Mouse (Mus musculus): ENCODE measurements around the gene Gpx3. TPM values are rescaled to one million over a fixed set of nuclear protein-coding genes. Genes with fewer than 3 reads are reported as not detected.
"Not testable (repeated sequence)": the region's sequence is repeated elsewhere in the genome, so short reads cannot be mapped to it uniquely, and the experiment has no call there.

Gpx3 gene
- polyA plus RNA-seq, 1 experiment from 2014 or later: 68.6 TPM

- peaks cover 23% of the 10 kb centered on the region for H3K36me3 ChIP-seq
- H3K4me3 ChIP-seq: no peak overlapping the region
- no peak overlapping the region for H3K9ac ChIP-seq
- no peak overlapping the region for H3K4me2 ChIP-seq (replicated peaks)
- H3K9me3 ChIP-seq (replicated peaks): no peaks in the 10 kb centered on the region
- no peak for ATAC-seq (ENCODE audit: low FRiP score)
- WGBS: 29% methylated on average over 12 of the region's 12 CpGs
- H3K27me3 ChIP-seq: no peaks in the 10 kb centered on the region
- H3K27ac ChIP-seq: no peak overlapping the region
- peaks cover 8% of the 10 kb centered on the region for H3K4me1 ChIP-seq
Observed at GRCm38 (mm10) chr11:54936035-54936770, 34.0 kb downstream of the Gpx3 start.

- Histone ChIP-seq H3K4me2 (replicated peaks) (no peak overlapping the region), H3K27me3 (no peaks in the 10 kb centered on the region), H3K4me3 (no peak overlapping the region), H3K9ac (no peak overlapping the region), H3K9me3 (replicated peaks) (no peaks in the 10 kb centered on the region), H3K27ac (no peak overlapping the region), H3K36me3 (peaks cover 23% of the 10 kb centered on the region), H3K4me1 (peaks cover 8% of the 10 kb centered on the region)
- no peak for ATAC-seq (ENCODE audit: low FRiP score)
- 91% methylated on average over 2 of the region's 3 CpGs for WGBS
Observed at GRCm38 (mm10) chr11:54936771-54937140, 34.5 kb downstream of the Gpx3 start.

- H3K9me3 ChIP-seq (replicated peaks): no peaks in the 10 kb centered on the region
- H3K36me3 ChIP-seq: peaks cover 9% of the 10 kb centered on the region
- peaks cover 8% of the 10 kb centered on the region for H3K4me1 ChIP-seq
- H3K27me3 ChIP-seq: no peaks in the 10 kb centered on the region
- no peak overlapping the region for H3K4me3 ChIP-seq
- no peak overlapping the region for H3K4me2 ChIP-seq (replicated peaks)
- no peak for ATAC-seq (ENCODE audit: low FRiP score)
- H3K27ac ChIP-seq: no peak overlapping the region
- 89% methylated on average over 8 of the region's 8 CpGs for WGBS
- H3K9ac ChIP-seq: 0 out of 2 replicates have a peak overlapping the region, but pooled peaks have one; percentile 8
Observed at GRCm38 (mm10) chr11:54939501-54939900, 37.2 kb downstream of the Gpx3 start.

- Histone ChIP-seq H3K4me3 (no peak overlapping the region), H3K9me3 (replicated peaks) (no peaks in the 10 kb centered on the region), H3K36me3 (peaks cover 9% of the 10 kb centered on the region), H3K27me3 (no peaks in the 10 kb centered on the region), H3K27ac (no peak overlapping the region), H3K4me2 (replicated peaks) (no peak overlapping the region), H3K9ac (0 out of 2 replicates have a peak overlapping the region, but pooled peaks have one; percentile 8), H3K4me1 (peaks cover 8% of the 10 kb centered on the region)
- no peak for ATAC-seq (ENCODE audit: low FRiP score)
- 75% methylated on average over 7 of the region's 7 CpGs for WGBS
Observed at GRCm38 (mm10) chr11:54940056-54940455, 37.8 kb downstream of the Gpx3 start.

- no peak for ATAC-seq (ENCODE audit: low FRiP score)
- H3K27ac ChIP-seq: no peak overlapping the region
- no peak overlapping the region for H3K9ac ChIP-seq
- H3K9me3 ChIP-seq (replicated peaks): no peaks in the 10 kb centered on the region
- no peak overlapping the region for H3K4me2 ChIP-seq (replicated peaks)
- H3K4me3 ChIP-seq: no peak overlapping the region
- no peaks in the 10 kb centered on the region for H3K4me1 ChIP-seq
- WGBS: 86% methylated on average over 3 of the region's 3 CpGs
- no peaks in the 10 kb centered on the region for H3K27me3 ChIP-seq
- H3K36me3 ChIP-seq: no peaks in the 10 kb centered on the region
Observed at GRCm38 (mm10) chr11:54944702-54945101, 42.4 kb downstream of the Gpx3 start.

- H3K27me3 ChIP-seq: no peaks in the 10 kb centered on the region
- H3K27ac ChIP-seq: no peak overlapping the region
- no peak overlapping the region for H3K4me3 ChIP-seq
- no peaks in the 10 kb centered on the region for H3K9me3 ChIP-seq (replicated peaks)
- whole genome bisulfite sequencing: 89% methylated on average over 1 of the region's 1 CpGs
- no peak overlapping the region for H3K9ac ChIP-seq
- peaks cover 18% of the 10 kb centered on the region for H3K4me1 ChIP-seq
- no peaks in the 10 kb centered on the region for H3K36me3 ChIP-seq
- no peak overlapping the region for H3K4me2 ChIP-seq (replicated peaks)
- no peak for ATAC-seq (ENCODE audit: low FRiP score)
Observed at GRCm38 (mm10) chr11:54949717-54950116, 47.5 kb downstream of the Gpx3 start.

- no peak overlapping the region for H3K4me2 ChIP-seq (replicated peaks)
- WGBS: 84% methylated on average over 6 of the region's 6 CpGs
Observed at GRCm38 (mm10) chr11:54950684-54951083, 48.4 kb downstream of the Gpx3 start.

GRCm38 (mm10) chr11:54952651-54953050, 50.4 kb downstream of the Gpx3 start:
- Histone ChIP-seq H3K4me1 (peaks cover 20% of the 10 kb centered on the region), H3K9ac (no peak overlapping the region), H3K27me3 (no peaks in the 10 kb centered on the region), H3K4me2 (replicated peaks) (no peak overlapping the region), H3K36me3 (no peaks in the 10 kb centered on the region), H3K9me3 (replicated peaks) (no peaks in the 10 kb centered on the region), H3K4me3 (no peak overlapping the region), H3K27ac (no peak overlapping the region)
- ATAC-seq (ENCODE audit: low FRiP score): no peak
- WGBS: 81% methylated on average over 6 of the region's 6 CpGs

More at GRCm38 (mm10) chr11:54950684-54951083, 48.4 kb downstream of the Gpx3 start:
- Histone ChIP-seq H3K27me3 (no peaks in the 10 kb centered on the region), H3K27ac (no peak overlapping the region), H3K4me3 (no peak overlapping the region), H3K36me3 (no peaks in the 10 kb centered on the region), H3K4me1 (peaks cover 20% of the 10 kb centered on the region), H3K9me3 (replicated peaks) (no peaks in the 10 kb centered on the region), H3K9ac (no peak overlapping the region)
- no peak for ATAC-seq (ENCODE audit: low FRiP score)

GRCm38 (mm10) chr11:54953993-54954446, 51.8 kb downstream of the Gpx3 start:
- Histone ChIP-seq H3K4me2 (replicated peaks) (0 out of 2 replicates have a peak overlapping the region, but pooled peaks have one; percentile 2), H3K4me3 (no peak overlapping the region)

GRCm38 (mm10) chr11:54954716-54955115, 52.5 kb downstream of the Gpx3 start:
- Histone ChIP-seq H3K27me3 (no peaks in the 10 kb centered on the region), H3K4me3 (no peak overlapping the region), H3K36me3 (no peaks in the 10 kb centered on the region), H3K4me2 (replicated peaks) (0 out of 2 replicates have a peak overlapping the region, but pooled peaks have one; percentile 2), H3K9me3 (replicated peaks) (no peaks in the 10 kb centered on the region), H3K4me1 (peaks cover 20% of the 10 kb centered on the region), H3K9ac (no peak overlapping the region), H3K27ac (no peak overlapping the region)
- WGBS: 84% methylated on average over 8 of the region's 8 CpGs
- ATAC-seq (ENCODE audit: low FRiP score): no peak

More at GRCm38 (mm10) chr11:54953993-54954446, 51.8 kb downstream of the Gpx3 start:
- Histone ChIP-seq H3K27me3 (no peaks in the 10 kb centered on the region), H3K36me3 (no peaks in the 10 kb centered on the region), H3K27ac (no peak overlapping the region), H3K9ac (peak overlapping the region; percentile 39), H3K4me1 (peaks cover 20% of the 10 kb centered on the region), H3K9me3 (replicated peaks) (no peaks in the 10 kb centered on the region)
- ATAC-seq (ENCODE audit: low FRiP score): no peak
- WGBS: 28% methylated on average over 9 of the region's 9 CpGs

GRCm38 (mm10) chr11:54955400-54955734, 53.1 kb downstream of the Gpx3 start:
- not testable (repeated sequence) for H3K27ac ChIP-seq; H3K36me3 ChIP-seq; H3K9me3 ChIP-seq (replicated peaks); ATAC-seq (ENCODE audit: low FRiP score); H3K27me3 ChIP-seq
- H3K4me1 ChIP-seq: peaks cover 20% of the 10 kb centered on the region
- peak overlapping the region; percentile 78 for H3K4me3 ChIP-seq
- H3K4me2 ChIP-seq (replicated peaks): peak overlapping the region; percentile 51
- peak overlapping the region; percentile 85 for H3K9ac ChIP-seq
- 42% methylated on average over 10 of the region's 10 CpGs for whole genome bisulfite sequencing

GRCm38 (mm10) chr11:54955735-54956480, 53.7 kb downstream of the Gpx3 start:
- Histone ChIP-seq H3K36me3 (no peaks in the 10 kb centered on the region), H3K4me2 (replicated peaks) (peak overlapping the region; percentile 51), H3K27me3 (no peaks in the 10 kb centered on the region), H3K4me1 (peaks cover 20% of the 10 kb centered on the region), H3K9me3 (replicated peaks) (no peaks in the 10 kb centered on the region), H3K27ac (peak overlapping the region; percentile 89), H3K9ac (peak overlapping the region; percentile 85), H3K4me3 (peak overlapping the region; percentile 78)
- WGBS: 1% methylated on average over 59 of the region's 59 CpGs
- ATAC-seq (ENCODE audit: low FRiP score): peak; percentile 98
